21 mouse cellular contexts compared by ENCODE assay signal in genomic region chr5:134492956-134493355, GRCm38 (mm10).
"Had no signal": no experiment of that assay in that cellular context is flagged by ENCODE, and none has a peak within 500 bp of the region (broad histone marks: within the 10 kb centered on the region; RNA-seq: fewer than 3 reads in every experiment).

No protein-coding gene starts in this region.

- H3K4me3 ChIP-seq: gastrocnemius, adult 2 months; heart, adult 2 months; intestine, embryonic 15.5 days; kidney, embryonic 15.5 days; limb, embryonic 13.5 days; limb, embryonic 15.5 days; liver, embryonic 12.5 days had no signal

- H3K27ac ChIP-seq: gastrocnemius, adult 2 months; heart, adult 2 months; hindbrain, embryonic 14.5 days; kidney, embryonic 15.5 days; kidney, postnatal 0 days; limb, embryonic 13.5 days; limb, embryonic 15.5 days; liver, embryonic 12.5 days; liver, embryonic 14.5 days had no signal

- H3K9me3 ChIP-seq: intestine, embryonic 15.5 days; kidney, embryonic 15.5 days; limb, embryonic 13.5 days; limb, embryonic 15.5 days; liver, embryonic 12.5 days had no signal

- DNase-seq: gastrocnemius, adult 2 months; gastrocnemius, postnatal 10 days; gastrocnemius, postnatal 25 days; heart, adult 2 months; heart, postnatal 10 days; heart, postnatal 4 days; kidney, adult 18-20 months; kidney, postnatal 14 days; layer of hippocampus, adult 9-11 months; layer of hippocampus, postnatal 36 days; left cerebral cortex, postnatal 4 days had no signal

- ATAC-seq: inflammation-experienced regulatory T-cells, adult 6 months had no signal

- H3K27me3 ChIP-seq: intestine, embryonic 15.5 days; kidney, embryonic 15.5 days; limb, embryonic 13.5 days; limb, embryonic 15.5 days; liver, embryonic 12.5 days had no signal

- H3K4me2 ChIP-seq: heart, embryonic 11.5 days; hindbrain, embryonic 14.5 days; intestine, embryonic 15.5 days; kidney, embryonic 15.5 days; limb, embryonic 13.5 days; limb, embryonic 15.5 days had no signal

- H3K9ac ChIP-seq: hindbrain, embryonic 14.5 days; intestine, embryonic 15.5 days; kidney, embryonic 15.5 days; limb, embryonic 13.5 days; limb, embryonic 15.5 days; liver, embryonic 14.5 days had no signal
